Mouse (Mus musculus) embryo, embryonic 11.5 days (tissue): ENCODE data around the gene Usp21.
"Not testable (repeated sequence)": the region's sequence is repeated elsewhere in the genome, so short reads cannot be mapped to it uniquely, and the experiment has no call there.

Source experiments
- DNase-seq: peaks from one replicate; pipeline ENCODE4 v3.0.0-alpha.2; 2012; ENCODE audit warnings: low read depth, low spot score

The Usp21 gene

DNA sequence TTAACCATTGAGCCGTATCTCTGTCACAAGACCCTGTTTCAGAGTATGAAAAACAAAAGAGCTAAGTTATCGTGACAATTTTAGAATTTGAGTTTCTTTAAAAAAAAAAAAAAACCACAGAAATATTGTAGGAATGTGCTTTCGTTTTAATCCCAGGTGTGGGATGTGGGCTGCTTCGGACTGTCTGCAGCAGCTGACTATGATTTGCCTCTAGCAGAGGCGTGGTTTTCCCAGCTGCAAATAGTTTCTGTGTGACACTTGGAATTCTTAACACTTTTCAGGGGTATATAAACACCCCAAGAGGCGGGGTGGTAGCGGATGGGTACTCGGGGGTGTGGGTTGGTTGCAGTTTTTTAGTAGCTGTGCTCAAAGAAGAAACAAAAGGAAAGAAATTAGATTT is 42.4 kb downstream of the Usp21 start:
- DNase-seq, result no peak

- not testable (repeated sequence) for DNase-seq
Measured at GRCm38 (mm10) chr1:171241952-171242351, 45.8 kb downstream of the Usp21 start.

DNA sequence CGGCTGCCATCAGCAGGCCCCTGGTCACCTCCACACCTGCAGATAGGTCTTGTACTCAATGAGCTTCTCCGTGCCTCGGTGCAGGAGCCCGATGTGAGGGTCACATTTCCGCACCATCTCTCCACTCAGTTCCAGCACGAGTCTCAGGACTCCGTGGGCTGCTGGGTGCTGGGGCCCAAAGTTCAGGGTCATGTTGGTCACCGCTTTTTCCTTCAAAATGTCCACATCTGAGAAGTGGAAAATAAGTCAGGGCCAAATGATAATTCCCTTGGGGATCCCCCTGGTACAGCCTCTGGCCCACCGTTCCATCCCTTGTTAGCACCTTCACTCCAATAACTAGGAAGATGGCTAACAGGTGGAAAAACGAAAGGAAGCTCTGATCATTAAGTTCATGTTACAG is 46.9 kb downstream of the Usp21 start:
- no peak for DNase-seq

GRCm38 (mm10) chr1:171239992-171240744 is 47.6 kb downstream of the Usp21 start:
- no peak for DNase-seq

DNA sequence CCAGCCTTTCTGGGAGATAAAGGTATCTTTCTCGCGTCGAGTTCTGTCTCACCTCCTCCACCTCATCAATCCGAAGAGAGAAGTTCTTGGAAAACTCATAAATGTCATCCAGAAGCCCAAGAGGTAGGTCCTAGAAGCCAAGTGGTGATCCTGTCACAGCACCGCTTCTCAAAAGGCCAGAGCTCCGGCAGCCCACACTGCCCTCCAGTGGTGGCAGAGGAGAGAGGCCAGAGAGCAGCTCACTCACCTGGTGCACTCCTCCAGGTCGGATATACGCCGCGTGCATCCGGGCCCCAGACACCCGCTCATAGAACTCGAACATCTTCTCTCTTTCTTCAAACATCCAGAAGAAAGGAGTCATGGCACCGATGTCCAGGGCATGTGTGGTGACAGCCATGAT is 49.3 kb downstream of the Usp21 start:
- DNase-seq, result no peak

- DNase-seq, result no peak
Measured at GRCm38 (mm10) chr1:171237438-171237837, 50.4 kb downstream of the Usp21 start.

- no peak for DNase-seq
Measured at GRCm38 (mm10) chr1:171235791-171236190, 52.0 kb downstream of the Usp21 start.

DNA sequence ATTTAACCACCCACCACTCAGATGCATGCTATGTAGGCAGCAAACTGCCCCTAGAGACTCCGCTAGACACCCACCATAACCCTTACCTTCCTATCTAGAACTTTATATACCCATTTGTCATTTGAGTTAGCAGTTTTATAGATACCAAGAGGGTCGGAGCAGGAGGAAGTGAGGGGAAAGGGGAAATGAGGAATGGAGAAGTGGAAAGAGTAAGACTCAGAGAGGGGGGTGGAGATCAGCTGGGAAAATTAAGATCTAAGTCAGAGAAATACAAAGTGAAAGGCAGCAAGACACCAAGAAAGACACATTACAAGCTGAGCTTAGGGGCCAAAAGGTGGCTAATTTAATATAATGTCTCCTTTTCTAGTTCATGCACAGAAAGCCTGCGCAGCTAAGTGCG is 53.3 kb downstream of the Usp21 start:
- DNase-seq, result no peak

GRCm38 (mm10) chr1:171234126-171234525 is 53.7 kb downstream of the Usp21 start, which contains the start of gene Fcer1g:
TSS of gene Fcer1g (minus strand) at chr1:171234365.
- no peak for DNase-seq

DNA sequence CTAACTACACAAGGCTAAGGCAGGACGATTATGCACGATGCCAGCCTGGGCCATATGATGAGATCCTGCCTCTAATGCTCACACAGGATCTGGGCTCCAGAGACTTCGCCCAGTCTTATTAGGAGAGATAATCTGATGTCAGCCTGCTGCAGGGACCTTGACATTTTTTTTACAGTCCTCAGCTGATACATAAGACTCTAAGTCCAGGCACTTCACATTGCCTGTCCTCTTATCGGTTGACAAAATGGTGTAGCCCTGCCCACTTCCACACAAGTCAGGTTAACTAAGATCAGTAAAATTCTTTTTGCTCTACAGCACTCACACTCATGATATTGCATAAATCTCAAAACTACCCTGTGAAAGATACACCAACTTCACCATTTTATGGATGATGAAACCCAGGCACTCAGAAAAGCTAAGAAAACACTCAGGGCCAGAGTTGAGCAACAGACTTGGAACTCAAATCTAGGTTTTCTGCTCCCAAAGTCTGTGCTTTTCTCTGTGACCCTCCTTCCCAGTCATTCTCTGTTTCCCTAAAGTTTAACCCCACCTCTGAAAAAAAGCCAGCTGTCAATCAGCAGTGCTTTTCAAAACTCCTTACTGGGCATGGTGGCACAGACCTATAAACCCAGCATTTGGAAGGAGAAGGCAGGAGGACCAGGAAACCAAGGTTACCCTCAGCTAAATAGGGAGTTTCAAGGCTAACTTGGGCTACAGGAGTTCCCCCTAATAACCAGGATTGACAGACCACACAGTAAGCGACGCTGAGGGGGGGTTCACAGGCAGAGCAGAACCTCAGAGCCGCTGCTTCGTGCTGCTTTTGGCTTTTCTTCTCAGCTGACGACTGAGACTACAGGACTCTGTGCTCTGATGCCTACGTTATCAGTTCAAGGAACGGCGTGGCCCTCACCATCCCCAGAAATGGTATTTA is 54.7 kb downstream of the Usp21 start:
- DNase-seq, result no peak

GRCm38 (mm10) chr1:171232348-171232747 is 55.4 kb downstream of the Usp21 start:
- no peak for DNase-seq
